Mouse (Mus musculus): ENCODE measurements around the gene Pea15a.

DNA sequence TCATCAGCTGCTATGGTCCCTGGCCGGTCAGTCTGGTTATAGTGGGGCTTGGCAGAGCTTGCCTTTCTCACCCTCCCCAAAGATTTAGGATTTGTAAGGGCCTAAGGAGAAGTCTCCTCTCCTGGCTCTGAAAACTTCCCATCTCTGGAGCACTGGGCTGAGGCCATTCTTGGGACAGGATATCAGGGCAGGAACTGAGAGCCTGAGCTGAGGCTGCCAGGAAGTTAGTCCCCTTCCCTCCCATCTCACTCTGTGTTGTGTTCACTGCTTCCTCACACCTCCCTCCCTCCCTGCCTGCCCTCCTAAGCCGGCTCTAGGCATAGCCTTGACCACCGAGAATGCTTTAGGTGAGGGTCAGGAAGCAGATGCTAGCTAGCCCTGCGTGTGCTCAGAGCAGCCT, 3.0 kb downstream of the Pea15a start:
- TF ChIP-seq POLR2A (IDR thresholded peaks at IDR 0.05; ENCODE audit: low read depth, low read length), result no peak
- no peak for TF ChIP-seq CTCF (IDR thresholded peaks at IDR 0.05; ENCODE audit: extremely low read depth, insufficient read depth, insufficient read length, insufficient replicate concordance)

Measured in spleen, adult 2 months (tissue).